Mouse (Mus musculus): ENCODE results near the gene Ano8. TPM values are rescaled to one million over a fixed set of nuclear protein-coding genes. Genes with fewer than 3 reads are reported as not detected.
A peak's percentile ranks its signal among the peaks of the same experiment; 100 is the strongest.

The Ano8 gene
- polyA plus RNA-seq (2012; rRNA removed): 124 and 153 TPM in 2 replicates

DNA sequence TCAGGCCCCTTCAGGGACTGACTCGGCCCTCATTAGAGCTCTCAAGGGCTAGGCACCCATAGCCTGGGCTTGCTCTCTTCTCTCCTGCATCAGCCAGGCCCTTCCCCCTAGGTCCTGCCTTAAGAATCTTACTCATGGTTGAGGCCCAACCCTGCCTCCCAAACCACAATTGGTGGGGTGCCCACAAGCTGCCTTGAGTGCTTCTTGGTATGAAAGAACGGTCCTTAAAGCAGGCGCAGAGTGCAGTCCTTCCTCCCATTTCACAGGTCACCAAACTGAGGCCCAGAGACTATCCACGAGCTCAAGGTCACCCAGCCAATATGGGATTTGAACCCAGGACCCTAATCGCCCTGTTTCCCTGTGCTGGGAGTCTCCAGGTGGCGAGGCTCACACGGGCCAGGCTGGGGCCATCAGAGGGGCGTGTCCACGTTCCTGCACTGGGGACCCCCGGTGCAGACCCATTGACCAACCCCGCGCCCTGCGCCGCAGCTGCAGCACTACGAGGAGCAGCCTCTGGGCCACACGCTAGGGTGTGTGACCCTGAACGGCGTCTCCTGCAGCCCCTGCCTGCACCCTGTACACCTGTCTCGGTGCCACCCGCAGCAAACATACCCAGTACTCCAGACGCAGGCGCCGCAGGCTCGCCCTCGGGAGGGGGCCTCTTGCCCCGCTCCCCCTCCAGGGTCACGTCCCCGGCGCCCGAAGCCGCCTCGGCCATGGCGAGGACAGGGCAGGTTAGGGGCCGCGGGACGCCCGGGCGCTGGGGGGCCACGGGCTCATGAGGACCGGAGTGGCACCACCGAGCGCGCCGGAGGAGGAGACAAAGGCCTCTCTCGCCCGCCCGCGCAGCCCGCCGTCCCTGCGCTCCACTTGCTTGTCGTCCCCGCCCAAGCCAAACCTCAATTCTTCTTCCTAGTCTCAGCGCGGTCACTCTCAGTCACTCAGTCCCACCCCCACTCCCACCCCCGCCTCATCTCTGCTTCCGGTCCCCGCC lies at the start of gene Ano8:
Ano8 (minus strand) TSS at position 822 of the 994 bp plus-strand sequence.
- no peak for TF ChIP-seq CTCF (IDR thresholded peaks at IDR 0.05; ENCODE audit: borderline replicate concordance, extremely low read depth, insufficient read depth, insufficient read length)
- TF ChIP-seq POLR2A (IDR thresholded peaks at IDR 0.05; ENCODE audit: borderline replicate concordance, extremely low read depth, insufficient read depth, insufficient read length, poor library complexity, severe bottlenecking): peak; percentile 77
- DNase-seq (ENCODE audit: low read depth): peak; percentile 97

DNA sequence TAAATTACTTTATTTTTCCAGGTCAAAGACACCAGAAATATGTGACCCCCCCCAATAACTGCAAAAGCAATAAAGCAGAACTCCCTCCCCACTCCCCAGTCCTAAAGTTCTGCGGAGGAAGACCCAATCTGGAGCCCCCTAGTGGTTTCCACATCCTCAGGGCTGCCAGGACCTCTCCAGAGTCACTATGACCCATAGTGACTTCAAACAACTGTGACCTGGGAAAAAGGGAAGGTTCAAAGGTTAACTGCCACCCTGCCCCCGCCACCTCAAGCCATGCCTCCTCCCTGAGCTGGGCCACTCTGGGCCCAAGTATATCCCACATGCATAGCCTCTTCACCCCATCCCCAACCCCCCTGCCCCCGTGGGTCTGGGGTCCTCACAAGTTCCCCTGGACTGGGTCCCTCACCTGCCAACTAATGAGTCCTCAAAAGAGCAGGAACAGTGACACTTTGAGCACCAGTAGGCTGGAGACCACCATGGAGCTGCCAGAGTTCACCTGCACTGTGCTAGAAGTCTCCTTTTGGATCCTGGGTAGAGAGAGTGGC lies 48.6 kb upstream of the Ano8 start:
- TF ChIP-seq CTCF (IDR thresholded peaks at IDR 0.05; ENCODE audit: borderline replicate concordance, extremely low read depth, insufficient read depth, insufficient read length): peak; percentile 19; the same call in 1 of the 2 replicates
- TF ChIP-seq POLR2A (IDR thresholded peaks at IDR 0.05; ENCODE audit: borderline replicate concordance, extremely low read depth, insufficient read depth, insufficient read length, poor library complexity, severe bottlenecking): no peak
- no peak for DNase-seq (ENCODE audit: low read depth)

DNA sequence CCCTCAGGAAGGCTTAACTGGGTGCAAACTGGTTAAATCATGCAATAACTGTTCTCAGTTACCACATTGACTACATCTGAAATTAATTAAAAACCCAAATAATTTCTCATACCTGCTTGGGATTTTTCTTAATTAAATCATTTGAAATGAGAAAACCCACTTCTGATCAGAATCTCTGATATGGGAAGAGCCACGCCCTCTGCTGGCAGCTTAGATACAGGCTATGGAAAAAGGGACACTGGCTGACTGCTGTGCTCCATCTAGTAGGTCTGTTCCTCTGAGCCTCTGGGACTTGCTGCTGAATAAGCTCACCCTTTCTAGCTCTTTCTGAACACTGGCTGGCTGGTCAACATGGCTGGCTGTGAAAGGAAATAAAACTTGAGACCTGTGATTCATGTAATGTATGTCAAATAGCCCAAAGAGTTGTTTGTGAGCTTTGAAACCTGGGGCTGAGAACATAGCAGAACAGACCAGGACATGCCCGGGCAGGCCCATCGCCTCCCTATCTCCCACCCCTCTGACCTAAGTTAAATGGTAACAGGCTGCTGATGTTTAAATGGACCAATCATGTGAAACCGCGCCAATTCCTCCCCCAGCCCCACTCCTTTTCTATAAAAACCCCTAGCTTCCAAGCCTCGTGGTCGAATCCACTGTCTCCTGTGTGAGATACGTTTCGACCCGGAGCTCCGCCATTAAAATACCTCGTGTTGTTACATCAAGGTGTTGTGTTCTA lies 45.1 kb upstream of the Ano8 start:
- TF ChIP-seq CTCF (IDR thresholded peaks at IDR 0.05; ENCODE audit: borderline replicate concordance, extremely low read depth, insufficient read depth, insufficient read length): peak; percentile 52; the same call in 1 of the 2 replicates
- DNase-seq (ENCODE audit: low read depth): peak; percentile 48

DNA sequence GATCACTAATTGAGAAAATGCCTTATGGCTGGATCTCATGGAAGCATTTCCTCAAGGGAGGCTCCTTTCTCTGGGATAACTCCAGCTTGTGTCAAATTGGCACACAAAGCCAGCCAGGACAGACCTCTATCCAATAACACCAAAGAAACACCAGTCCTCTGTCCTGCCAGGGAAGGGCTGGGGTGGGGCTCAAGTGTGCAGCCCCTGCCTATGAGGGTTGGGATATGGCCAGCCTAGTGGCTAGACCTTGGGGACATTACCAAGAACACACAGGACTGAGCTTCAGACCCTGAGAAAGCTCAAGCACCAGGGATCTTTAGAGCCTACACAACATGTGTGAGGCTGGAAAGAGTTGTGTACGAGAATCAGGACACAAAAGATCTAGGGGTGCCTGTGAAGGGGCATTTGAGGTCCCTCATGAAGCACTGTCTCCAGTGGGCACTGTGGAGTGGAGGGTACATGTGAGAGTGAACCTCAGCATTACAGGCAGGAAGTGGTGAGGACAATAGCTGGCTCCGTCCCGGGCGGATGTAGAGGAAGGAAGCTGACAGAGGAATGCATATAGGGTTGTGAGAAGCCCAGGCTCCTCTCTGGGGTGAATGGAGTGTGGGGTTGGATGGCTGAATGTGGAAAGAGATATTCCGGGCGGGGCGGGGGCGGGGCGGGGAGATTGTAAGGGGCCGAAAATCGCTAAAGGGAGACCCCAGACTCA lies 42.8 kb upstream of the Ano8 start:
- no peak for TF ChIP-seq CTCF (IDR thresholded peaks at IDR 0.05; ENCODE audit: borderline replicate concordance, extremely low read depth, insufficient read depth, insufficient read length)
- TF ChIP-seq POLR2A (IDR thresholded peaks at IDR 0.05; ENCODE audit: borderline replicate concordance, extremely low read depth, insufficient read depth, insufficient read length, poor library complexity, severe bottlenecking): no peak
- DNase-seq (ENCODE audit: low read depth): no peak

DNA sequence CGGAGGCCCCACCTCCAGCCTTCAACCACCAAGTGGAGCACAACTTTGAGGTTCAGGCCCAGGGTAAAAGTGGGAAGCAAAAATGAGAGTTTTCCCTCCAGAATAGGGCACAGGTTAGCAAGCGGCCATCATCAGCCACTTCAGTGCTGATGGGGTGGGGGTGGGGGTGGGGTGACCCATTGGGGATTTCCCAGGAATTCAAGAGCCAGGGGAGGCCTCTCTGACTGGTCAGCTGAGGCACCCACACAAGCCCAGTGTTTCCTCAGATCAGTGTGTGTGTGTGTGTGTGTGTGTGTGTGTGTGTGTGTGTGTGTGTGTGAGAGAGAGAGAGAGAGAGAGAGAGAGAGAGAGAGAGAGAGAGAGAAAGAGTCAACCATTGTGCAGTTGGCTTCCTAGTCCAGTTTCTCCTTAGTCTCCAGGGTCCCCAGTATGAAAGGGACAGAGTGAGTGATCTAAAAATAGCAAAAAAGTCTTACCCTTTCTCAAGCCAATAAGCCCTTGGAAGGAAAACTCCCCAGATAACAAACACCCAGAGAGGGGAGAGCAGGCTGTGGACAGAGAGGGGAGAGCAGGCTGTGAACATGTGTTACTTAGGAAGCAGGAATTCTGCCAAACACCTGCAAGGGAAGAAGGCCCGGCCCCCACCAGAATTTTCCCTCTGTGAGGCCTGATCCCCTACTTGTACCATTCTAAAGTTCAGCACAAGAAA lies 41.6 kb upstream of the Ano8 start:
- no peak for DNase-seq (ENCODE audit: low read depth)
- TF ChIP-seq CTCF (IDR thresholded peaks at IDR 0.05; ENCODE audit: borderline replicate concordance, extremely low read depth, insufficient read depth, insufficient read length) (no peak), POLR2A (IDR thresholded peaks at IDR 0.05; ENCODE audit: borderline replicate concordance, extremely low read depth, insufficient read depth, insufficient read length, poor library complexity, severe bottlenecking) (no peak)

DNA sequence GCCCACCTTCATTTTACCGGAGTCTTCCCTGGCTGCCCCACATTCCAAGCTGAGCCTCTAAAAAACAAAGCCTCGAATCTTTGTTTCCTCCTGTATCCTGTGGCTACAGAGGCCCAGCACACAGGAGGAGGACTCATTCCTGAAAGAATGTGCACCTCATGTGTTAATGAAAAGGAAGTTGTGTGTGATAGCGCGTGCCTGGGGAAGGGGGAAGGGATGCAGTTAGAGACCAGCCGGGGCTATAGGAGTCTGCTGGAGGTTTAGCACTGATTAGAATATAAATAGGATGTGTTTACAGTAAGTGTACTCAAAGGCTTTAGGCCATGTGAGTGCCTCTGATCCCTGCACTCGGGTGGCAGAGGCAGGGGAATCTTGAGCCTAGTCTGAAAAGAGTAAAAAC lies 40.5 kb upstream of the Ano8 start:
- no peak for DNase-seq (ENCODE audit: low read depth)
- TF ChIP-seq POLR2A (IDR thresholded peaks at IDR 0.05; ENCODE audit: borderline replicate concordance, extremely low read depth, insufficient read depth, insufficient read length, poor library complexity, severe bottlenecking) (no peak), CTCF (IDR thresholded peaks at IDR 0.05; ENCODE audit: borderline replicate concordance, extremely low read depth, insufficient read depth, insufficient read length) (no peak)

DNA sequence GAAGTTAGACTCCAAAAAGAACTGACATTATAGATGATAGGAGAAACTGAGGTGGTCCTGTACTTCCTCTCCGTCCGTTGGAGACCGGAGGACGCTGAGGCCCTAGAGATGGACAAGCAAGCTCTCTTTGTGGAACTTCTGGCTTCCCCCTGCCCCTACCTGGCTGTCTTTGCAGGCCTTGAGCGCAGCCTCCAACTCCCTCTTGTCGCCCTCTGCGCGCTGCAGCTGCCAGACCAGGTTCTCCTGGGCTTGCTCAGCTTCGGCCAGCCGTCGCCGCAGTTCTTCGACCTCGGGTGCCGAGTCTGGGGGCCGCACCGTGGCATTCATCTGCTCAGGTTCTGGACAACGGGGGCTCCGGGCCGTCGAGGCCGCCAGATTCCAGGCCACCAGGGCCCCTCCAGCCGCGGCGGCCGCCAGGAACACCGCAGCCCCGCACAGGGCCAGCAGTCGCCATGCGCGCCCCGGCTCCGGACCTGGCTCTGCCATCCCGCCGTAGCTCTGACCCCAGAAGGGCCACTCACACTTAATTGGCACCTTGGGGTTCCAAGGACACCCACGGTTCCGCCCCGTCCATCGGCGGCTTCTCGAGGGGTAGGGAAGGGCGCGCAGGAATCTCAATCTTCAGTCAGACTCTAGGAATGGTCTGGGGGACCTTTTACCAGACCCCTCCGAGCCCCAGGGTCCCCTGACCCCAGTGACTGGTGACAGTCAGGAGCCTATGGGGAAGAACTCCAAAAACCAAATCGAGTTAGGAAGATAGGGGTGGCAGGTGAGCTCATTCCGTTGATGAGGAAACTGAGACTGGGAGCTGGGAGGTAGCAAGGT lies 39.7 kb upstream of the Ano8 start, which contains the start of gene Ccdc194:
Ccdc194 (minus strand) TSS at position 486 of the 825 bp plus-strand sequence.
- TF ChIP-seq CTCF (IDR thresholded peaks at IDR 0.05; ENCODE audit: borderline replicate concordance, extremely low read depth, insufficient read depth, insufficient read length) (no peak), POLR2A (IDR thresholded peaks at IDR 0.05; ENCODE audit: borderline replicate concordance, extremely low read depth, insufficient read depth, insufficient read length, poor library complexity, severe bottlenecking) (no peak)
- no peak for DNase-seq (ENCODE audit: low read depth)

DNA sequence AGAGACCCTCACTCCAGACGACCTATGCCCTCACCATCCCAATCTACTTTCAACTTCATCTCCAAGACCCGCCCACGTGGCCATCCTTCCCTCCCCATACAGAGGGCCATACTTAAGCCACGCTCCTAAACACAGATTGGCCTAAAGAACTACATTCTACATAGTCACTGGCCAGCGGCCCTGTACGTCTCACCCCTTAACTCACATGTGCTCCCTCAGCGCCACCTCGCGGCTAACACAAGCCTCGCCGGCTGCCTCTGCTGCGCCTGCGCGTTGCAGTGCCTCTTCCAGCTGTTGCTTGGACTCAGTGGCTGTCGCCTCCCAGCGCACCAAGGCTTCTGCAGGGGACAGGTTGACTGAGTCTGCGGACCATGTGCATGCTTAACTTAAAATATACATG lies 35.9 kb upstream of the Ano8 start:
- TF ChIP-seq CTCF (IDR thresholded peaks at IDR 0.05; ENCODE audit: borderline replicate concordance, extremely low read depth, insufficient read depth, insufficient read length) (peak; percentile 90), POLR2A (IDR thresholded peaks at IDR 0.05; ENCODE audit: borderline replicate concordance, extremely low read depth, insufficient read depth, insufficient read length, poor library complexity, severe bottlenecking) (no peak)
- peak; percentile 93 for DNase-seq (ENCODE audit: low read depth)

DNA sequence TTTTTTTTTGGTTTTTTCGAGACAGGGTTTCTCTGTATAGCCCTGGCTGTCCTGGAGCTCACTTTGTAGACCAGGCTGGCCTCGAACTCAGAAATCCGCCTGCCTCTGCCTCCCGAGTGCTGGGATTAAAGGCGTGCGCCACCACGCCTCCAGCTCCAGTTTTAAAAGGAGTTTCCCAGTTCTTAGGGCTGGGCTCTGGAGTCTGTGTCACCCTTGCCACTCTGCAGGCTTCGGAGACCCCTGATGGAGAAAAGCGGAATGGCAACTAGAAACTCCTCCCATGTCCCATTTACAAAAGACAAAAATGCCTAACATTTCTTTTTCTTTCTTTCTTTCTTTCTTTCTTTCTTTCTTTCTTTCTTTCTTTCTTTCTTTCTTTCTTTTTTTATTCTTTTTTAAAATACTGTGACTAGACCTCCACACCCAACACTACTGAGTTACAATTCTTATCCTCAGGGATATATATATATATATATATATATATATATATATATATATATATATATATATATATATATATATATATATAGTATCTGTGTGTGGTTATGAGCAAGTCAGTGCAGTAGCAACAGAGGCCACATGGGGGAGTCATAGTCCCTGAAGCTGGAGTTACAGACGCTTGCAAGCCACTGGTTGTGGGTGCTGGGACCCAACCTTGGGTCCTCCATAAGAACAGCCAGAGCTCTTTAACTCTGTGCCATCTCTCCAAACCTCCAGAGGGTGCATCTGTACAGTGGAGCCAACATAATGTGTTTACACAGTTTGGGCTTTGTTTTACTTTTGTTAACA lies 33.5 kb upstream of the Ano8 start:
- TF ChIP-seq CTCF (IDR thresholded peaks at IDR 0.05; ENCODE audit: borderline replicate concordance, extremely low read depth, insufficient read depth, insufficient read length): peak; percentile 67
- DNase-seq (ENCODE audit: low read depth): peak; percentile 81

All from brain, embryonic 14.5 days (tissue).